Mouse (Mus musculus): ENCODE data around the gene Wnt7b. TPM values are rescaled to one million over a fixed set of nuclear protein-coding genes. Genes with fewer than 3 reads are reported as not detected.

Wnt7b gene
- total and polyA plus RNA-seq, 3 experiments, result not detected

DNA sequence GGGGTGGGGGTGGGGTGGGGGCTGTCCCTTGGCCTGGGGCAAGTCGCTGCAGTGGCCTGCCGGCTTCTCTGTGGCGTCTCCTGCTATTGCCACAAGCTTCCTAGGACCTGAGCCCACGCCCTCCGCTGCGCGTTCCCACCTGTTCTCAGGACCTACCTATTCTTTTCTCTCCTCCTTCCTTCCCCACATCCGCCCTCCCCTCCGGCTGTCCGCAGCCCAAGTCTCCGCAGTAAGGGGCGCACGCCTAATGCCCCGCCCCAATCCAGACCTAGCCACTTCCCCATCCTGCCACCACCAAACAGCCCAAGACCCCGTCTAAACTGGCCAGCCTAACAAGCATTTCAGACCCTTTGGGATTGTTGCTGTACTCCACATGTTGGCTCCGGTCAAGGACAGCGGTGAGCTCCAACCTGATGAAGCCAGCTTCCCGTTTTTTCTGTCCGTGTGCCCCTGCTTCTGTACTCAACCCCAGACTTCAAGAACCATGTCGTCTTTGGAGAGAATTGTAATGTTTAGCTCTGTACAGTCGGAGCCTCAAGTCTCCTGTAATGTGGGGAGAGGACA, 33.3 kb upstream of the Wnt7b start:
- H3K4me1 ChIP-seq (ENCODE audit: control insufficient read depth in 1 of 2, insufficient read depth in 2 of 2), result peaks cover 5 to 12% of the 10 kb centered on the region in 2 experiments; a peak in 3 of 4 replicates
- H3K4me3 ChIP-seq (replicated peaks in 1 of 3; ENCODE audit: low read depth in 2 of 3, low read length in 2 of 3, poor library complexity in 1 of 3), result no peak overlapping the region
- H3K36me3 ChIP-seq (replicated peaks in 1 of 2; ENCODE audit: control insufficient read depth in 1 of 2, insufficient read depth in 1 of 2, low read length in 1 of 2), result no peaks in the 10 kb centered on the region
- H3K27ac ChIP-seq (ENCODE audit: insufficient read depth, low read depth), result no peak overlapping the region
- H3K9ac ChIP-seq (ENCODE audit: insufficient read depth, low read depth), result no peak overlapping the region
- peak overlapping the region; percentile 33; the same call in 1 of the 2 replicates for H3K4me2 ChIP-seq (ENCODE audit: insufficient read depth, low read depth, poor library complexity, severe bottlenecking)
- dilution Hi-C loops (cut with MboI; ENCODE audit: extremely low pct_ligation_motif_present, extremely low pct_unique_long_range_greater_than_20kb, low sequenced_read_pairs) (no loop called here), in situ Hi-C loops (cut with MboI; ENCODE audit: low pct_ligation_motif_present, low pct_unique_long_range_greater_than_20kb, low sequenced_read_pairs) (loop anchor here (25.0 kb wide), 1 partner anchor 397 kb away; no protein-coding TSS in a partner anchor)
- no peaks in the 10 kb centered on the region for H3K79me2 ChIP-seq (replicated peaks; ENCODE audit: control insufficient read depth, extremely low read depth, insufficient read depth, poor library complexity, severe bottlenecking)
- peaks cover 13% of the 10 kb centered on the region for H3K9me3 ChIP-seq (replicated peaks; ENCODE audit: low read length)
- H3K27me3 ChIP-seq (replicated peaks), result peaks cover 46% of the 10 kb centered on the region
- TF ChIP-seq MAFK (IDR thresholded peaks at IDR 0.05; ENCODE audit: insufficient replicate concordance, low read length) (no peak), USF2 (conservative IDR thresholded peaks at IDR 0.05; ENCODE audit: low read depth, low read length) (no peak), E2F4 (IDR thresholded peaks at IDR 0.05; ENCODE audit: insufficient replicate concordance, low read depth, low read length) (no peak), UBTF (IDR thresholded peaks at IDR 0.05; ENCODE audit: low read depth, low read length) (no peak), IRF4 (IDR thresholded peaks at IDR 0.05; ENCODE audit: low read depth, low read length) (no peak), HCFC1 (IDR thresholded peaks at IDR 0.05; ENCODE audit: low read depth, low read length) (no peak), ZNF384 (IDR thresholded peaks at IDR 0.05; ENCODE audit: low read depth, low read length) (no peak), NELFE (IDR thresholded peaks at IDR 0.05; ENCODE audit: low read depth, low read length) (no peak), KAT2A (IDR thresholded peaks at IDR 0.05; ENCODE audit: insufficient replicate concordance, low read length) (no peak), TCF12 (IDR thresholded peaks at IDR 0.05; ENCODE audit: low read depth, low read length) (no peak), SMC3 (IDR thresholded peaks at IDR 0.05; ENCODE audit: low read depth, low read length) (no peak), MAZ (IDR thresholded peaks at IDR 0.05; ENCODE audit: low read depth, low read length) (no peak), JUN (IDR thresholded peaks at IDR 0.05; ENCODE audit: insufficient read depth, low read depth, low read length) (no peak), CHD2 (IDR thresholded peaks at IDR 0.05; ENCODE audit: low read length) (no peak), CTCF (conservative IDR thresholded peaks at IDR 0.05 in 1 of 2, IDR thresholded peaks at IDR 0.05 in 1 of 2; ENCODE audit: low read depth in 2 of 2, low read length in 2 of 2) (no peak)
- DNase-seq (ENCODE audit: extremely low read depth), result no peak

DNA sequence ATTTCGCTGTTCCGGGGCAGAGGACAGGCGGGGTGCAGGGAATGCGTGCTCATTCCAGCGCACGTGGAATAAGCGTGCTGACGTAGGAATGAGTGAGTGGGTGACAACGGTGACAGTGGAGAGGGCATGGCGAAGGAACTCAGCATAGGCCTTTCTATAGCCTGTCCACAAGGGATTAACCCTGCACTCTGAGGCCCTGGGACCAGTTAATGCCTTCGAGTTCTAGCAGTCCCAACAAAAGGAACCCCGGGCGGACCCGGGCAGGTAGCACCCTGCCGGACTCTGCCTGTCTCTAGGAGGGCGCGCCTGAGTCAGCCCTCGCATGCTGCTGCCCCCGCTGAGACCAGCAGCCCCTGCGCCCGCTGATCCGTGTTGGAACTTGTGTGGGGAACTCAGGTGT, 32.8 kb upstream of the Wnt7b start:
- Histone ChIP-seq H3K9me3 (replicated peaks; ENCODE audit: low read length) (peaks cover 13% of the 10 kb centered on the region), H3K27me3 (replicated peaks) (peaks cover 46% of the 10 kb centered on the region), H3K4me1 (ENCODE audit: control insufficient read depth in 1 of 2, insufficient read depth in 2 of 2) (peaks cover 5 to 16% of the 10 kb centered on the region in 2 experiments; a peak in 3 of 4 replicates), H3K9ac (ENCODE audit: insufficient read depth, low read depth) (no peak overlapping the region), H3K4me3 (replicated peaks in 1 of 3; ENCODE audit: low read depth in 2 of 3, low read length in 2 of 3, poor library complexity in 1 of 3) (no peak overlapping the region), H3K36me3 (replicated peaks in 1 of 2; ENCODE audit: control insufficient read depth in 1 of 2, insufficient read depth in 1 of 2, low read length in 1 of 2) (no peaks in the 10 kb centered on the region), H3K79me2 (replicated peaks; ENCODE audit: control insufficient read depth, extremely low read depth, insufficient read depth, poor library complexity, severe bottlenecking) (no peaks in the 10 kb centered on the region), H3K27ac (ENCODE audit: insufficient read depth, low read depth) (no peak overlapping the region), H3K4me2 (ENCODE audit: insufficient read depth, low read depth, poor library complexity, severe bottlenecking) (peak overlapping the region; percentile 33; the same call in 1 of the 2 replicates)
- in situ Hi-C loops (cut with MboI; ENCODE audit: low pct_ligation_motif_present, low pct_unique_long_range_greater_than_20kb, low sequenced_read_pairs), result loop anchor here (25.0 kb wide), 1 partner anchor 397 kb away; no protein-coding TSS in a partner anchor
- DNase-seq (ENCODE audit: extremely low read depth), result no peak
- TF ChIP-seq MAZ (IDR thresholded peaks at IDR 0.05; ENCODE audit: low read depth, low read length) (no peak), MXI1 (IDR thresholded peaks at IDR 0.05; ENCODE audit: low read depth, low read length) (no peak), RAD21 (IDR thresholded peaks at IDR 0.05; ENCODE audit: low read depth, low read length) (no peak), RCOR1 (conservative IDR thresholded peaks at IDR 0.05; ENCODE audit: low read depth, low read length) (no peak), CTCF (conservative IDR thresholded peaks at IDR 0.05 in 1 of 2, IDR thresholded peaks at IDR 0.05 in 1 of 2; ENCODE audit: low read depth in 2 of 2, low read length in 2 of 2) (no peak), POLR2A (IDR thresholded peaks at IDR 0.05; ENCODE audit: low read depth, low read length) (no peak), ZNF384 (IDR thresholded peaks at IDR 0.05; ENCODE audit: low read depth, low read length) (no peak), TBP (conservative IDR thresholded peaks at IDR 0.05; ENCODE audit: low read depth, low read length) (no peak), ELF1 (IDR thresholded peaks at IDR 0.05; ENCODE audit: low read depth, low read length) (no peak), IRF4 (IDR thresholded peaks at IDR 0.05; ENCODE audit: low read depth, low read length) (no peak), CHD2 (IDR thresholded peaks at IDR 0.05; ENCODE audit: low read length) (no peak), E2F4 (IDR thresholded peaks at IDR 0.05; ENCODE audit: insufficient replicate concordance, low read depth, low read length) (no peak), KAT2A (IDR thresholded peaks at IDR 0.05; ENCODE audit: insufficient replicate concordance, low read length) (no peak), USF1 (IDR thresholded peaks at IDR 0.05; ENCODE audit: low read depth, low read length) (no peak), CHD1 (IDR thresholded peaks at IDR 0.05; ENCODE audit: low read depth, low read length) (no peak), JUND (conservative IDR thresholded peaks at IDR 0.05; ENCODE audit: low read depth, low read length) (no peak), POLR2AphosphoS2 (IDR thresholded peaks at IDR 0.05; ENCODE audit: low read depth, low read length) (no peak), ETS1 (conservative IDR thresholded peaks at IDR 0.05; ENCODE audit: low read depth, low read length) (no peak), MAFK (IDR thresholded peaks at IDR 0.05; ENCODE audit: insufficient replicate concordance, low read length) (no peak), PAX5 (IDR thresholded peaks at IDR 0.05; ENCODE audit: low read length) (no peak)
- dilution Hi-C loops (cut with MboI; ENCODE audit: extremely low pct_ligation_motif_present, extremely low pct_unique_long_range_greater_than_20kb, low sequenced_read_pairs), result no loop called here
